Comparison of ENCODE assay signal across 11 mouse cellular contexts in genomic region chr2:158741011-158741501, GRCm38 (mm10). TPM values are rescaled to one million over a fixed set of nuclear protein-coding genes. Genes with fewer than 3 reads are reported as not detected.
DNase-seq lines count a peak whose midpoint lies in the region; ATAC-seq lines count a peak whose summit lies in the region.
"Had no signal": no experiment of that assay in that cellular context is flagged by ENCODE, and none has a peak within 500 bp of the region (broad histone marks: within the 10 kb centered on the region; RNA-seq: fewer than 3 reads in every experiment).

No protein-coding gene starts in this region.

- intact Hi-C loops in left cerebral cortex, postnatal 25 days (cut with DNase I), result loop anchor here (10.0 kb wide), 1 partner anchor 196 kb away; no protein-coding TSS in a partner anchor

- WGBS in embryonic facial prominence, embryonic 11.5 days, result 47% methylated on average over 9 of the region's 9 CpGs
- WGBS in midbrain, embryonic 16.5 days, result 28% methylated on average over 9 of the region's 9 CpGs
- WGBS in intestine, embryonic 15.5 days, result 72% methylated on average over 9 of the region's 9 CpGs
- 86% methylated on average over 9 of the region's 9 CpGs for WGBS in limb, embryonic 10.5 days

- no peaks in the 10 kb centered on the region for H3K4me1 ChIP-seq in embryonic facial prominence, embryonic 11.5 days (ENCODE audit: control insufficient read depth, insufficient read depth, low read length)
- no peaks in the 10 kb centered on the region for H3K4me1 ChIP-seq in midbrain, embryonic 16.5 days (ENCODE audit: control insufficient read depth, insufficient read depth, low read length)
- H3K4me1 ChIP-seq in intestine, embryonic 15.5 days (replicated peaks), result no peaks in the 10 kb centered on the region
- H3K4me1 ChIP-seq in limb, embryonic 10.5 days, result peaks cover 5% of the 10 kb centered on the region; the same call in 1 of the 2 replicates
- H3K4me1 ChIP-seq: embryonic facial prominence, embryonic 15.5 days had no signal

- no peak overlapping the region for H3K27ac ChIP-seq in embryonic facial prominence, embryonic 11.5 days (replicated peaks; ENCODE audit: low read depth, low read length)
- no peak overlapping the region for H3K27ac ChIP-seq in midbrain, embryonic 16.5 days (ENCODE audit: low read length)
- no peak overlapping the region for H3K27ac ChIP-seq in intestine, embryonic 15.5 days
- no peak overlapping the region for H3K27ac ChIP-seq in limb, embryonic 10.5 days
- H3K27ac ChIP-seq: embryonic facial prominence, embryonic 15.5 days had no signal

- H3K9me3 ChIP-seq in embryonic facial prominence, embryonic 11.5 days (replicated peaks; ENCODE audit: control insufficient read depth, low read length), result no peaks in the 10 kb centered on the region
- 0 out of 2 replicates have a peak, but pooled peaks cover 3% of the 10 kb centered on the region for H3K9me3 ChIP-seq in midbrain, embryonic 16.5 days (replicated peaks; ENCODE audit: control insufficient read depth, low read length, poor library complexity, severe bottlenecking)
- no peaks in the 10 kb centered on the region for H3K9me3 ChIP-seq in intestine, embryonic 15.5 days
- H3K9me3 ChIP-seq in limb, embryonic 10.5 days (replicated peaks), result no peaks in the 10 kb centered on the region
- H3K9me3 ChIP-seq: embryonic facial prominence, embryonic 15.5 days had no signal

- H3K4me3 ChIP-seq in embryonic facial prominence, embryonic 11.5 days (ENCODE audit: low read depth, low read length), result no peak overlapping the region
- no peak overlapping the region for H3K4me3 ChIP-seq in midbrain, embryonic 16.5 days (ENCODE audit: low read depth, low read length)
- no peak overlapping the region for H3K4me3 ChIP-seq in intestine, embryonic 15.5 days (replicated peaks)
- H3K4me3 ChIP-seq in limb, embryonic 10.5 days, result no peak overlapping the region
- H3K4me3 ChIP-seq: embryonic facial prominence, embryonic 15.5 days had no signal

- H3K9ac ChIP-seq in embryonic facial prominence, embryonic 11.5 days (replicated peaks; ENCODE audit: low read length), result no peak overlapping the region
- H3K9ac ChIP-seq in midbrain, embryonic 16.5 days (ENCODE audit: low read depth, low read length), result no peak overlapping the region
- H3K9ac ChIP-seq in intestine, embryonic 15.5 days, result no peak overlapping the region
- H3K9ac ChIP-seq: embryonic facial prominence, embryonic 15.5 days had no signal

- peak; percentile 18 for DNase-seq in cerebellum, adult 9-10 months
- DNase-seq in cerebellum, postnatal 36 days, result no peak
- peak; percentile 56 to 59 for DNase-seq in left cerebral cortex, adult 9 months (ENCODE audit: low spot score in 2 of 2)
- no peak for DNase-seq in left cerebral cortex, postnatal 25 days (ENCODE audit: low spot score in 2 of 2)
- no peak for DNase-seq in embryonic facial prominence, embryonic 11.5 days (ENCODE audit: low spot score)
- no peak for DNase-seq in limb, embryonic 10.5 days (ENCODE audit: low spot score)
- DNase-seq: kidney, adult 9 months; lung, postnatal 14 days had no signal

- H3K36me3 ChIP-seq in embryonic facial prominence, embryonic 11.5 days (replicated peaks; ENCODE audit: control insufficient read depth, insufficient read depth, low read depth, low read length), result no peaks in the 10 kb centered on the region
- H3K36me3 ChIP-seq in midbrain, embryonic 16.5 days (ENCODE audit: control insufficient read depth, insufficient read depth, low read length), result peaks cover 3% of the 10 kb centered on the region; the same call in 1 of the 2 replicates
- H3K36me3 ChIP-seq in intestine, embryonic 15.5 days, result no peaks in the 10 kb centered on the region
- H3K36me3 ChIP-seq in limb, embryonic 10.5 days, result 0 out of 2 replicates have a peak, but pooled peaks cover 4% of the 10 kb centered on the region
- H3K36me3 ChIP-seq: embryonic facial prominence, embryonic 15.5 days had no signal

- H3K27me3 ChIP-seq in embryonic facial prominence, embryonic 11.5 days (ENCODE audit: control insufficient read depth, insufficient read depth, low read length), result no peaks in the 10 kb centered on the region
- H3K27me3 ChIP-seq in midbrain, embryonic 16.5 days (ENCODE audit: control insufficient read depth, insufficient read depth, low read depth, low read length), result no peaks in the 10 kb centered on the region
- no peaks in the 10 kb centered on the region for H3K27me3 ChIP-seq in intestine, embryonic 15.5 days (replicated peaks)
- no peaks in the 10 kb centered on the region for H3K27me3 ChIP-seq in limb, embryonic 10.5 days (ENCODE audit: low read depth, poor library complexity, severe bottlenecking)
- H3K27me3 ChIP-seq: embryonic facial prominence, embryonic 15.5 days had no signal

- no peak overlapping the region for H3K4me2 ChIP-seq in embryonic facial prominence, embryonic 11.5 days (ENCODE audit: low read depth, low read length)
- H3K4me2 ChIP-seq in midbrain, embryonic 16.5 days (ENCODE audit: low read length), result no peak overlapping the region
- H3K4me2 ChIP-seq in intestine, embryonic 15.5 days (replicated peaks), result no peak overlapping the region
- H3K4me2 ChIP-seq: embryonic facial prominence, embryonic 15.5 days had no signal

- ATAC-seq in embryonic facial prominence, embryonic 11.5 days (replicated peaks; ENCODE audit: insufficient number of reproducible peaks, low FRiP score, low TSS enrichment, low read depth), result 0 out of 2 replicates have a peak, but pooled peaks have one; percentile 24
- peak; percentile 23; the same call in 1 of the 2 replicates for ATAC-seq in midbrain, embryonic 16.5 days
- ATAC-seq in intestine, embryonic 15.5 days, result no peak

RNA-seq across cellular contexts. Expression of gene Fam83d, which starts 26.8 kb away (rescaled TPM):
- 1 to 10 TPM; 1.6 to 2.6 TPM for total RNA-seq in left cerebral cortex, postnatal 25 days (2021)
- polyA plus RNA-seq in embryonic facial prominence, embryonic 11.5 days (2014; fragmentation: Nextera tagmentation; extraction: Ambion mirVana), result 47.1 and 54.1 TPM in 2 replicates
- polyA plus RNA-seq in midbrain, embryonic 16.5 days (2015; fragmentation: Nextera tagmentation; extraction: Ambion mirVana), result 4.7 and 5.4 TPM in 2 replicates
- 43.7 and 45.4 TPM in 2 replicates for polyA plus RNA-seq in intestine, embryonic 15.5 days (2015; fragmentation: Nextera tagmentation; extraction: Ambion mirVana)
- polyA plus RNA-seq in limb, embryonic 10.5 days (2016; fragmentation: Nextera tagmentation; extraction: Ambion mirVana), result 47.7 and 53.3 TPM in 2 replicates

RNA-seq across cellular contexts. Expression of gene Dhx35, which starts 53.6 kb away (rescaled TPM):
- total RNA-seq in left cerebral cortex, postnatal 25 days (2021), result 10 to 100 TPM; 13.5 to 17.4 TPM
- 15.6 and 16.8 TPM in 2 replicates for polyA plus RNA-seq in embryonic facial prominence, embryonic 11.5 days (2014; fragmentation: Nextera tagmentation; extraction: Ambion mirVana)
- 12.6 and 14.9 TPM in 2 replicates for polyA plus RNA-seq in midbrain, embryonic 16.5 days (2015; fragmentation: Nextera tagmentation; extraction: Ambion mirVana)
- polyA plus RNA-seq in intestine, embryonic 15.5 days (2015; fragmentation: Nextera tagmentation; extraction: Ambion mirVana), result 13.3 and 13.6 TPM in 2 replicates
- 19.7 and 22.0 TPM in 2 replicates for polyA plus RNA-seq in limb, embryonic 10.5 days (2016; fragmentation: Nextera tagmentation; extraction: Ambion mirVana)

Comparison
In these comparisons a context has a peak if more than half of its experiments do, and no peak if none do; other contexts are left out.
1. DNase-seq: peak in cerebellum, adult 9-10 months (single experiment) and left cerebral cortex, adult 9 months (2 of 2); none in cerebellum, postnatal 36 days (0 of 2), left cerebral cortex, postnatal 25 days (0 of 2), embryonic facial prominence, embryonic 11.5 days (single experiment) and limb, embryonic 10.5 days (single experiment).